Mouse (Mus musculus): ENCODE results near the gene Kcne1. TPM values are rescaled to one million over a fixed set of nuclear protein-coding genes. Genes with fewer than 3 reads are reported as not detected.

Kcne1 gene
- total RNA-seq, 2 experiments from 2014 or later: 19.8 to 21.3 TPM

DNA sequence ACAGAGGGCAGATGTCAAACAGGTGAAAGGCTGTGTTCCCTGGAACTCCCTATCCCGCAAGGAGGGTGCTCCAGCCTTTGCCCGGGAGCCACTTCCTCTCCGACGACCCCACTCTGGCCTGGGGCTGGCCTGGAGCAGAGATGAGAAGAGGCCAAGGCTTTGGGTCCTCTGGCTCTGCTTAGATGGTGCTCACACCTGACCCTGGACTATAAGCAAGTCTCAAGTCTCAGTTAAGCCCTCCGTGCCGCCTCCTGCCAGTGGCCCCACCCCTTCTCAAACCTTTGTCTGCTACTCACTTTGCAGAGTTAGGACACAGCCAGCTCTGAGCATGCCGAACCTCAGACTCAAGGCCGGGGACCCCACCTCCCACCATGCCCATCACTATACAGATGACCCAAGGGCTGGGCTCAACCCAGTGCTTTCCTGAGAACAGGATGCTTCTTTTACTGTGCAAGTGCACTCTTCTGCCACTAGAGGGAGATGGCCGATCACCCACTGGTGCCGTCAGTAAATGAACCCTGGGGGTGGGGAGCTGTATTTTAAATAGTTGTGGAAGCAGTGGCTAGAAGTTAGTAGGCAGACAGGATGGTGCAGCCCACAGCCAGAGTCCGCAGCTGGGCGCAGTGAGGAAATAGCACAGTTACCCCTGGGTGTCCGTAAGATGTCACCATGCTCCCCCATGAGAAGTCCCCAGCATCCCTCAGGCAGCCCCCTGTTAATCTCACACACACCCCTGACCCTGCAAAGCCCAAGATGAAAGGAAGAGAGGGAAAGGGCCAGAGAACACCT, 45.1 kb downstream of the Kcne1 start:
- intact Hi-C loops (cut with DNase I): loop anchor here (1.0 kb wide), 1 partner anchor 164 kb away; no protein-coding TSS in a partner anchor
- DNase-seq: peak; percentile 18 to 22

GRCm38 (mm10) chr16:92309126-92309525, 50.1 kb downstream of the Kcne1 start:
- intact Hi-C loops (cut with DNase I): loop anchor here (10.0 kb wide), 1 partner anchor 584 kb away; the partner anchor contains the start of genes Cryzl1 and Itsn1
- DNase-seq: no peak

- intact Hi-C loops (cut with DNase I): loop anchor here (10.0 kb wide), 1 partner anchor 583 kb away; the partner anchor contains the start of genes Cryzl1 and Itsn1
Observed at GRCm38 (mm10) chr16:92307947-92308346, 51.3 kb downstream of the Kcne1 start.

DNA sequence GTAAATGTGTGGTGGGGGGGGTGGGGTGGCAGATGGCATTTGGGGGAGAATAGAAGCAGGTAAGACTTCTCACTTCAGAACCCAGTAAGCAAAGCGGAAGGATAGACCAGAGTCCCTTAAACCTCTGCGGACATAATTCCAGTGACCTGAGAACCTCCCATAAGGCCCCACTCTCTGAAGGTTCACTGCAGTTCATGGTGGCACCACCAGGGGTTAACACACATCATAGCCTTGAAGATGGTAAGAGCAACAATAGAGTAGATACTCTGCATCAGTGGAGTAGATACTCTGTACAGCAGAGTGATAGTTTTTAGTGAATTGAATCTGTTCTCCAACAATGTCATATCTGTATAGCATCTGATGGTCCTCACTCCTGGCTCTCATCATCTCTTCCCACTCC, 53.7 kb downstream of the Kcne1 start:
- DNase-seq: no peak
- intact Hi-C loops (cut with DNase I): loop anchor here (10.0 kb wide), 1 partner anchor 581 kb away; the partner anchor contains the start of genes Cryzl1 and Itsn1

More at GRCm38 (mm10) chr16:92307947-92308346, 51.3 kb downstream of the Kcne1 start:
- DNase-seq: no peak

DNA sequence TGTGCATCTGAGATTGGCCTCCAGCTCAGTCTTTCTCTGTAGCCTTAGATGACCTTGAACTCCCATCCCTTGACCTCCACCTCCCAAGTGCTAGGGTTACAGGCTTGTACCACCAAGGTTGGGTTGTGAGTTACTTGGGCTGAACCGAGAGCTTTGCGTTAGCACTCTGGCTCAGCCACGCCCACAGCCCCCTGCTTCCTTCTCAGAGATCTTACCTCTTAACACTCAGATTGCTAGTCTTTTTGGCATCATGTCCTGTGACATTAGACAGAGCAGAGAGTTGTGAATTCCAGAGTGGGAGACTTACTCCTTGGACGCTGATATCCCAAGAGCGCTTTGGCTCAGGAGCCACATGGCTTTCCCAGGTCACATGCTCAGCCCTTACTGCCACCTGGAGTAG, 56.8 kb downstream of the Kcne1 start:
- DNase-seq: no peak
- intact Hi-C loops (cut with DNase I): loop anchor here (5.0 to 10.0 kb wide), 4 partner anchors 165 to 578 kb away; partner anchors contain the start of genes Cryzl1, Gm49711, Itsn1 and Mrps6

- intact Hi-C loops (cut with DNase I): loop anchor here (5.0 to 10.0 kb wide), 4 partner anchors 165 to 577 kb away; partner anchors contain the start of genes Cryzl1, Gm49711, Itsn1 and Mrps6
- no peak for DNase-seq
Observed at GRCm38 (mm10) chr16:92301989-92302388, 57.3 kb downstream of the Kcne1 start.

GRCm38 (mm10) chr16:92301412-92301806, 57.9 kb downstream of the Kcne1 start:
- DNase-seq: peak in 1 of 2 experiments; percentile 55
- intact Hi-C loops (cut with DNase I): loop anchor here (5.0 to 10.0 kb wide), 4 partner anchors 166 to 577 kb away; partner anchors contain the start of genes Cryzl1, Gm49711, Itsn1 and Mrps6

- peak; percentile 90 to 93 for DNase-seq
- intact Hi-C loops (cut with DNase I): loop anchor here (5.0 to 10.0 kb wide), 4 partner anchors 166 to 576 kb away; partner anchors contain the start of genes Cryzl1, Gm49711, Itsn1 and Mrps6
Observed at GRCm38 (mm10) chr16:92300649-92301411, 58.4 kb downstream of the Kcne1 start, which contains the start of gene Smim11. Gene Smim11, plus strand, starts transcription at chr16:92301286.

Other genes starting within 250 kb of the Kcne1 start
- not detected for gene Kcne2, start 67.1 kb downstream of the Kcne1 start, total RNA-seq (2021)
- gene Smim11, start 58.2 kb downstream of the Kcne1 start, total RNA-seq (2021): 10 to 100 TPM; 76.2 to 84.5 TPM
- gene Fam243, start 38.0 kb downstream of the Kcne1 start, total RNA-seq (2021): under 1 TPM; 0.43 to 0.50 TPM
- 10 to 100 TPM; 50.8 to 99.4 TPM for gene Rcan1, start 111.4 kb upstream of the Kcne1 start, total RNA-seq (2021)
- gene Clic6, start 126.3 kb upstream of the Kcne1 start, total RNA-seq (2021): under 1 TPM; 0.08 to 0.25 TPM